Mouse (Mus musculus) fibroblast of lung, adult 2 months (primary cell): Measurements from ENCODE around the gene Trim67.

Source experiments
- DNase-seq: peaks from one replicate; pipeline ENCODE4 v3.0.0-alpha.2; 2011; ENCODE audit warnings: low read depth

The Trim67 gene

GRCm38 (mm10) chr8:124792708-124793107 lies at the start of gene Trim67:
TSS of gene Trim67 (plus strand) at chr8:124793092.
- DNase-seq, result no peak

GRCm38 (mm10) chr8:124746661-124747060 lies 46.2 kb upstream of the Trim67 start:
- no peak for DNase-seq

- no peak for DNase-seq
Measured at GRCm38 (mm10) chr8:124751191-124751590, 41.7 kb upstream of the Trim67 start.

- no peak for DNase-seq
Measured at GRCm38 (mm10) chr8:124751709-124752173, 41.2 kb upstream of the Trim67 start, which contains the start of gene Fam89a. TSS of gene Fam89a (minus strand) at chr8:124751832.

GRCm38 (mm10) chr8:124752325-124752862 lies 40.5 kb upstream of the Trim67 start:
- DNase-seq, result no peak

GRCm38 (mm10) chr8:124754101-124754791 lies 38.6 kb upstream of the Trim67 start:
- no peak for DNase-seq

GRCm38 (mm10) chr8:124754792-124755190 lies 38.1 kb upstream of the Trim67 start:
- no peak for DNase-seq

- DNase-seq, result no peak
Measured at GRCm38 (mm10) chr8:124755481-124755880, 37.4 kb upstream of the Trim67 start.

- DNase-seq, result no peak
Measured at GRCm38 (mm10) chr8:124756153-124756552, 36.7 kb upstream of the Trim67 start.

- DNase-seq, result no peak
Measured at GRCm38 (mm10) chr8:124756601-124757000, 36.3 kb upstream of the Trim67 start.

- DNase-seq, result no peak
Measured at GRCm38 (mm10) chr8:124758544-124758943, 34.3 kb upstream of the Trim67 start.

GRCm38 (mm10) chr8:124763061-124763460 lies 29.8 kb upstream of the Trim67 start:
- no peak for DNase-seq

- no peak for DNase-seq
Measured at GRCm38 (mm10) chr8:124772389-124772788, 20.5 kb upstream of the Trim67 start.

GRCm38 (mm10) chr8:124775695-124776094 lies 17.2 kb upstream of the Trim67 start:
- DNase-seq, result no peak

- no peak for DNase-seq
Measured at GRCm38 (mm10) chr8:124780236-124780635, 12.7 kb upstream of the Trim67 start.

- DNase-seq, result no peak
Measured at GRCm38 (mm10) chr8:124782431-124782830, 10.5 kb upstream of the Trim67 start.

GRCm38 (mm10) chr8:124783228-124783627 lies 9.7 kb upstream of the Trim67 start:
- no peak for DNase-seq

- no peak for DNase-seq
Measured at GRCm38 (mm10) chr8:124784613-124785012, 8.3 kb upstream of the Trim67 start.

GRCm38 (mm10) chr8:124790676-124791075 lies 2.2 kb upstream of the Trim67 start:
- DNase-seq, result no peak

GRCm38 (mm10) chr8:124791751-124792150 lies 1.1 kb upstream of the Trim67 start:
- no peak for DNase-seq

GRCm38 (mm10) chr8:124792186-124792585 lies 706 bp upstream of the Trim67 start:
- no peak for DNase-seq

GRCm38 (mm10) chr8:124793172-124793651 lies 320 bp downstream of the Trim67 start:
- no peak for DNase-seq

- no peak for DNase-seq
Measured at GRCm38 (mm10) chr8:124793661-124794485, 981 bp downstream of the Trim67 start.
